Mouse (Mus musculus) kidney, embryonic 14.5 days (tissue): ENCODE results near the gene Gm6217. TPM values are rescaled to one million over a fixed set of nuclear protein-coding genes. Genes with fewer than 3 reads are reported as not detected.
"Not testable (repeated sequence)": the region's sequence is repeated elsewhere in the genome, so short reads cannot be mapped to it uniquely, and the experiment has no call there.

Experiments
- ATAC-seq: fragments of 200-750 bp; cut with Nextera tagmentation; 2 replicates; pipeline ENCODE4 v1.8.0; 2017; ENCODE audit warnings: moderate number of reproducible peaks, mild to moderate bottlenecking, moderate TSS enrichment, moderate library complexity; ENCODE audit not compliant: low FRiP score, low TSS enrichment
- H3K27ac ChIP-seq: fragments of 300-500 bp; sonication (generic); 2 replicates; pipeline ENCODE4 v1.5.1; 2014; ENCODE audit warnings: low read depth, mild to moderate bottlenecking, low read length, moderate library complexity, mixed read lengths
- H3K27me3 ChIP-seq: fragments of 300-500 bp; sonication (generic); 2 replicates; pipeline ENCODE4 v1.6.1; 2014; ENCODE audit warnings: mild to moderate bottlenecking, low read length; ENCODE audit not compliant: control insufficient read depth, insufficient read depth
- H3K36me3 ChIP-seq: fragments of 300-500 bp; sonication (generic); 2 replicates; pipeline ENCODE4 v1.6.1; 2014; ENCODE audit warnings: low read length, mixed read lengths; ENCODE audit not compliant: control insufficient read depth, insufficient read depth
- H3K4me1 ChIP-seq: fragments of 300-500 bp; sonication (generic); 2 replicates; pipeline ENCODE4 v1.6.1; 2014; ENCODE audit warnings: low read length, mixed read lengths; ENCODE audit not compliant: control insufficient read depth, insufficient read depth
- H3K4me2 ChIP-seq: fragments of 300-500 bp; sonication (generic); replicated peaks from 2 replicates; pipeline ENCODE4 v1.6.1; 2014; ENCODE audit warnings: low read depth, mild to moderate bottlenecking, low read length
- H3K4me3 ChIP-seq: fragments of 300-500 bp; sonication (generic); 2 replicates; pipeline ENCODE4 v1.5.1; 2014; ENCODE audit warnings: mild to moderate bottlenecking, low read length
- H3K9ac ChIP-seq: fragments of 300-500 bp; sonication (generic); 2 replicates; pipeline ENCODE4 v1.6.1; 2014; ENCODE audit warnings: low read depth, mild to moderate bottlenecking, low read length, moderate library complexity
- H3K9me3 ChIP-seq: fragments of 300-500 bp; sonication (generic); 2 replicates; pipeline ENCODE4 v1.6.1; 2016; ENCODE audit warnings: low read length; ENCODE audit not compliant: control insufficient read depth
- WGBS: fragments of 180-500 bp; shearing (Covaris S2); extraction: QIAGEN DNeasy Blood & Tissue Kit; methylation state at CpG from one replicate; pipeline ENCODE4 v1.1.7; 2014; 5-methylcytosine and 5-hydroxymethylcytosine counted together
- polyA plus RNA-seq: library from polyadenylated mRNA; unstranded; fragments of >200 nt; fragmentation: Nextera tagmentation; extraction: Ambion mirVana; gene quantifications from 2 replicates; pipeline ENCODE4 v1.2.1, GENCODE M21; 2014

Gm6217 gene
- polyA plus RNA-seq, result not detected in 2 replicates

GRCm38 (mm10) chr1:82931326-82931725 lies at the start of gene Gm6217:
Gene Gm6217, minus strand, starts transcription at chr1:82931399.
- not testable (repeated sequence) for H3K4me3 ChIP-seq, H3K9me3 ChIP-seq, H3K36me3 ChIP-seq, ATAC-seq, H3K4me2 ChIP-seq, H3K27me3 ChIP-seq, H3K9ac ChIP-seq, H3K4me1 ChIP-seq, H3K27ac ChIP-seq
- no CpG with 5 or more reads among the region's 6 CpGs for WGBS

- Histone ChIP-seq H3K36me3 (no peaks in the 10 kb centered on the region), H3K4me3 (no peak overlapping the region), H3K27me3 (no peaks in the 10 kb centered on the region), H3K4me1 (no peaks in the 10 kb centered on the region), H3K9me3 (no peaks in the 10 kb centered on the region), H3K9ac (no peak overlapping the region), H3K4me2 (no peak overlapping the region), H3K27ac (no peak overlapping the region)
- no peak for ATAC-seq
Observed at GRCm38 (mm10) chr1:82977840-82978239, 46.6 kb upstream of the Gm6217 start.

DNA sequence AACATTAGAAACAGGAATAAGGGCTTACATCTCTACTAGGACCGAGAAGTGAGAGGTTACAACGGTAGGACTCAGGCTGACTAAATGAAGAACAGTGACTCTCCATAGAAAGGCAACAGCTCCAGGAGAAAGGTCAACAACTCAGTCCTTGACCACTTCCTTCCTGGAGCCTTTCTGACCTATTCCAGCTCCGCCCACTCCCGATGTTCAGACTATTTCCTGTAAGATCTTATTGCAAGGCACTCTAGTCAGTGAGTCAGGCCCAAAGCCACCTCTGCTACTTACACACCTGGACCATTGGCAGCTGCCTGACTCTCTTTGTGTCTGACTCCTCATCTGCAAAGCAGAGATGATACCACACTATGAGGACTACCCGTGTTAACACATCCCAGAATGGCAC lies 44.6 kb upstream of the Gm6217 start:
- no peak overlapping the region for H3K9ac ChIP-seq

DNA sequence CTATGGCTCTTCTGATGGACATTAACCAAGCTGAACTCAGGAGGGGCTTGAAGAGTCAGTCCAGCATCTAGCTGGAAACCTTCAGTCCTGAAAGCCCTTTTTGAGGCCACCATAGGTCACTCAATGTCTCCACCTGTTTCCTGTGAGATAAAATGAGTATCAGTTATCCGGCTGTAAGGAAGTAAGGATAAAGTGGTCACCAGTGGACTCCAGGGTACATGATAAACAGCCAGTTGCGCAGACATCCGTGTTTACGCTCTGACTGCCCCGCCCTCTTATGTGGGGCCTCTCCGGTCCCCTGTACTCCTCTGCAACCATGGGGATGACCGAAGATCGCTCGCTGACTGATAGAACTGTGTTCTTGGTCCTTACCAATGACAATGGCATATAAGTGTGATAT lies 43.1 kb upstream of the Gm6217 start:
- Histone ChIP-seq H3K4me3 (no peak overlapping the region), H3K36me3 (no peaks in the 10 kb centered on the region), H3K9ac (no peak overlapping the region), H3K4me1 (no peaks in the 10 kb centered on the region), H3K9me3 (no peaks in the 10 kb centered on the region), H3K4me2 (no peak overlapping the region), H3K27me3 (no peaks in the 10 kb centered on the region), H3K27ac (no peak overlapping the region)
- ATAC-seq, result no peak
- WGBS, result 81% methylated on average over 9 of the region's 9 CpGs

More for the DNA sequence above, 44.6 kb upstream of the Gm6217 start:
- Histone ChIP-seq H3K27ac (no peak overlapping the region), H3K36me3 (no peaks in the 10 kb centered on the region), H3K4me1 (no peaks in the 10 kb centered on the region), H3K4me3 (no peak overlapping the region), H3K4me2 (no peak overlapping the region), H3K9me3 (no peaks in the 10 kb centered on the region), H3K27me3 (no peaks in the 10 kb centered on the region)
- 76% methylated on average over 5 of the region's 5 CpGs for WGBS
- ATAC-seq, result no peak

- Histone ChIP-seq H3K9ac (no peak overlapping the region), H3K4me2 (no peak overlapping the region), H3K4me3 (no peak overlapping the region), H3K9me3 (no peaks in the 10 kb centered on the region), H3K27ac (no peak overlapping the region), H3K36me3 (no peaks in the 10 kb centered on the region), H3K4me1 (no peaks in the 10 kb centered on the region), H3K27me3 (no peaks in the 10 kb centered on the region)
- ATAC-seq, result no peak
- 74% methylated on average over 6 of the region's 6 CpGs for WGBS
Observed at GRCm38 (mm10) chr1:82973901-82974300, 42.7 kb upstream of the Gm6217 start.

DNA sequence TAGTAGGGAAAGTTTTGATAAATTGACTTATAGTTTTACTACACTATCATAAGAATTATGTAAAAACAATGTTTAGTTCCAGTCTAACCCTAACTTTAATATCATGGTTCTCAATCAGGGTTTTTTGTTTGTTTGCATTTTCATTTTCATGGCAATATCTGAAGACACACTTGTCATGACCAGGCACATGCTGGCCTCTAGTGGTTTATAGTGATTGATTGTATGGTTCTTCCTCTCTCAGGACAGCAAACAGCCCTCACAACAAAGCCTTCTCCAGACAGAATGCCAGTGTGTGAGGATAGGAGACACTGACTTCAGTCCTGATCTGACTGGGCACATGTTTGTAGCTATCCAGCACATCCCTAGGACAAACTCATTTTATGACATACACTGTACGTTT lies 42.0 kb upstream of the Gm6217 start:
- no peak overlapping the region for H3K4me2 ChIP-seq
- no peaks in the 10 kb centered on the region for H3K4me1 ChIP-seq
- H3K36me3 ChIP-seq, result no peaks in the 10 kb centered on the region
- H3K4me3 ChIP-seq, result no peak overlapping the region
- WGBS, result 88% methylated on average over 1 of the region's 1 CpGs
- H3K9ac ChIP-seq, result no peak overlapping the region
- H3K9me3 ChIP-seq, result no peaks in the 10 kb centered on the region
- no peak overlapping the region for H3K27ac ChIP-seq
- no peaks in the 10 kb centered on the region for H3K27me3 ChIP-seq
- no peak for ATAC-seq

DNA sequence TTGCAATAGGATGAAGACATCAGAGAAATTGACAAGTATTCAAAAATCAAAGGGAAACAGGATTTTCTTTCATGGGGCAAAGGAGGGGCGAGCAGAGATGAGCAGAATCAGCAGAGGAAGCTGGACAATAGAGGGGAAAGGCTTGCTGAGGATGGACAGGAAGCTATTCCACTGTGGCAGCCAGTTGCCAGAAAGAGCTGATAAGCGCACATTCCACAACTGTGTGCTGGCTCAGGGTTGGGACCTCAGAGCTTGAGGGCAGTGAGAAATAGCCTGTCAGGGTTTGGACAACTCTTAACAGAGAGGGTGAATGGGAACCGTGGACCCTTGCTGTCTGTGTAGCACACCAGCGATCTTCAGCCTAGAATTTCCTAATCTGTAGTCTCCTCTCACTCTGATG lies 40.8 kb upstream of the Gm6217 start:
- Histone ChIP-seq H3K27ac (no peak overlapping the region), H3K9ac (no peak overlapping the region), H3K27me3 (no peaks in the 10 kb centered on the region), H3K9me3 (no peaks in the 10 kb centered on the region), H3K4me3 (no peak overlapping the region), H3K4me2 (no peak overlapping the region), H3K4me1 (no peaks in the 10 kb centered on the region), H3K36me3 (no peaks in the 10 kb centered on the region)
- no peak for ATAC-seq
- WGBS, result 59% methylated on average over 4 of the region's 4 CpGs

- H3K9ac ChIP-seq, result no peak overlapping the region
- no peak overlapping the region for H3K4me2 ChIP-seq
- H3K36me3 ChIP-seq, result no peaks in the 10 kb centered on the region
- no peaks in the 10 kb centered on the region for H3K27me3 ChIP-seq
- H3K4me1 ChIP-seq, result no peaks in the 10 kb centered on the region
- ATAC-seq, result no peak
- H3K4me3 ChIP-seq, result no peak overlapping the region
- no peaks in the 10 kb centered on the region for H3K9me3 ChIP-seq
- no peak overlapping the region for H3K27ac ChIP-seq
- WGBS, result 76% methylated on average over 3 of the region's 3 CpGs
Observed at GRCm38 (mm10) chr1:82966413-82966812, 35.2 kb upstream of the Gm6217 start.

- Histone ChIP-seq H3K27me3 (no peaks in the 10 kb centered on the region), H3K36me3 (no peaks in the 10 kb centered on the region), H3K4me1 (no peaks in the 10 kb centered on the region), H3K4me3 (no peak within 1 kb of the TSS), H3K4me2 (no peak within 1 kb of the TSS), H3K9me3 (no peaks in the 10 kb centered on the region), H3K27ac (no peak within 1 kb of the TSS), H3K9ac (no peak within 1 kb of the TSS)
- WGBS, result 87% methylated on average over 11 of the region's 11 CpGs
- no peak for ATAC-seq
Observed at GRCm38 (mm10) chr1:82959870-82960385, 28.7 kb upstream of the Gm6217 start, which contains the start of gene Gm47955. Gene Gm47955, plus strand, starts transcription at chr1:82960286.
